Mouse (Mus musculus) liver, adult 2 months (tissue): ENCODE data around the gene Dnajc7. TPM values are rescaled to one million over a fixed set of nuclear protein-coding genes. Genes with fewer than 3 reads are reported as not detected.

ENCODE experiments used
- DNase-seq: peaks from one replicate; pipeline ENCODE4 v3.0.0-alpha.2; 2011; ENCODE audit warnings: low read depth, low spot score; ENCODE audit errors: extremely low read depth
- H3K27ac ChIP-seq: fragments of 200-500 bp; replicated peaks from 2 replicates; pipeline ENCODE4 v1.5.1; 2012; ENCODE audit warnings: low read depth, mild to moderate bottlenecking, control low read depth, inconsistent platforms, low read length; ENCODE audit not compliant: insufficient read depth
- H3K27me3 ChIP-seq: fragments of 200-500 bp; 2 replicates; pipeline ENCODE4 v1.6.1; 2012; ENCODE audit warnings: mild to moderate bottlenecking, moderate library complexity, low read length, inconsistent platforms; ENCODE audit not compliant: control insufficient read depth, insufficient read depth
- H3K36me3 ChIP-seq: fragments of 200-500 bp; 2 replicates; pipeline ENCODE4 v1.6.1; 2012; ENCODE audit warnings: low read length, inconsistent platforms; ENCODE audit not compliant: control insufficient read depth, insufficient read depth
- H3K4me1 ChIP-seq: fragments of 200-500 bp; 2 replicates; pipeline ENCODE4 v1.6.1; 2011; ENCODE audit warnings: low read length; ENCODE audit not compliant: control insufficient read depth, insufficient read depth
- H3K4me3 ChIP-seq: fragments of 200-500 bp; 2 replicates; pipeline ENCODE4 v1.5.1; 2011; ENCODE audit warnings: low read depth, mild to moderate bottlenecking, control low read depth, low read length, moderate library complexity; ENCODE audit not compliant: insufficient read depth
- H3K79me2 ChIP-seq: fragments of 200-500 bp; 2 replicates; pipeline ENCODE4 v1.6.1; 2012; ENCODE audit warnings: inconsistent platforms, mild to moderate bottlenecking, low read length, moderate library complexity; ENCODE audit not compliant: control insufficient read depth, insufficient read depth
- H3K9ac ChIP-seq: fragments of 200-500 bp; 2 replicates; pipeline ENCODE4 v1.6.1; 2012; ENCODE audit warnings: low read depth, mild to moderate bottlenecking, control low read depth, inconsistent platforms, low read length
- CTCF ChIP-seq: fragments of 200-500 bp; IDR thresholded peaks from 2 replicates; pipeline ENCODE4 v1.5.1; 2011; ENCODE audit warnings: low read depth, low read length, control low read depth
- POLR2A ChIP-seq: fragments of 200-500 bp; IDR thresholded peaks from 2 replicates; pipeline ENCODE4 v1.6.1; 2011; ENCODE audit warnings: low read length, control low read depth; ENCODE audit not compliant: insufficient read depth; ENCODE audit errors: extremely low read depth
- WGBS: fragments of 180-500 bp; shearing (Covaris S2); methylation state at CpG from one replicate; pipeline ENCODE4 v1.1.7; 2018; 5-methylcytosine and 5-hydroxymethylcytosine counted together
- polyA plus RNA-seq: library from polyadenylated mRNA; depleted of rRNA; stranded (reverse); fragments of >200 nt; gene quantifications from 2 replicates; pipeline ENCODE4 v1.2.3, GENCODE M21; 2012; rRNA removed
- total RNA-seq: library from RNA; depleted of rRNA; stranded (reverse); fragments of >200 nt; gene quantifications from 2 replicates; pipeline ENCODE4 v1.2.3, GENCODE M21; 2014; rRNA removed

The Dnajc7 gene
- total and polyA plus RNA-seq, 2 experiments = 16.1 to 44.7 TPM

- no peak for TF ChIP-seq CTCF
- TF ChIP-seq POLR2A = no peak
- H3K36me3 ChIP-seq = no peaks in the 10 kb centered on the region
- no peaks in the 10 kb centered on the region for H3K79me2 ChIP-seq
- peaks cover 6% of the 10 kb centered on the region for H3K4me1 ChIP-seq
- H3K27ac ChIP-seq = no peak overlapping the region
- no peaks in the 10 kb centered on the region for H3K27me3 ChIP-seq
- no peak overlapping the region for H3K9ac ChIP-seq
- DNase-seq = no peak
- 94% methylated on average over 6 of the region's 6 CpGs for WGBS
- H3K4me3 ChIP-seq = no peak overlapping the region
Observed at GRCm38 (mm10) chr11:100533871-100534270, 86.1 kb downstream of the Dnajc7 start.

Other genes starting within 250 kb of the Dnajc7 start
- 18.3 and 27.5 TPM in 2 replicates for gene Jup, start 222.4 kb downstream of the Dnajc7 start, total RNA-seq
- gene Jup, start 222.4 kb downstream of the Dnajc7 start, polyA plus RNA-seq = 69.5 and 86.0 TPM in 2 replicates
- 1.2 and 1.5 TPM in 2 replicates for gene P3h4, start 205.3 kb downstream of the Dnajc7 start, total RNA-seq
- 0.81 and 1.2 TPM in 2 replicates for gene P3h4, start 205.3 kb downstream of the Dnajc7 start, polyA plus RNA-seq
- gene Fkbp10, start 204.5 kb downstream of the Dnajc7 start, total RNA-seq = 0.74 and 1.1 TPM in 2 replicates
- 1.7 and 1.9 TPM in 2 replicates for gene Fkbp10, start 204.5 kb downstream of the Dnajc7 start, polyA plus RNA-seq
- gene Nt5c3b, start 178.4 kb downstream of the Dnajc7 start, total RNA-seq = 4.4 and 5.2 TPM in 2 replicates
- gene Nt5c3b, start 178.4 kb downstream of the Dnajc7 start, polyA plus RNA-seq = 3.9 and 4.8 TPM in 2 replicates
- 0.18 TPM in 1 of 2 replicates, not detected in the other for gene Klhl10, start 178.3 kb downstream of the Dnajc7 start, total RNA-seq
- 0.05 TPM in 1 of 2 replicates, not detected in the other for gene Klhl10, start 178.3 kb downstream of the Dnajc7 start, polyA plus RNA-seq
- gene Klhl11, start 147.4 kb downstream of the Dnajc7 start, total RNA-seq = 6.9 and 7.6 TPM in 2 replicates
- gene Klhl11, start 147.4 kb downstream of the Dnajc7 start, polyA plus RNA-seq = 1.1 and 1.6 TPM in 2 replicates
- gene Acly, start 92.2 kb downstream of the Dnajc7 start, total RNA-seq = 205 and 272 TPM in 2 replicates
- 118 and 124 TPM in 2 replicates for gene Acly, start 92.2 kb downstream of the Dnajc7 start, polyA plus RNA-seq
- 0.28 and 0.40 TPM in 2 replicates for gene Ttc25, start 74.6 kb downstream of the Dnajc7 start, total RNA-seq
- 0.04 and 0.05 TPM in 2 replicates for gene Ttc25, start 74.6 kb downstream of the Dnajc7 start, polyA plus RNA-seq
- gene Cnp, start 45.3 kb downstream of the Dnajc7 start, total RNA-seq = 10.1 and 11.6 TPM in 2 replicates
- 11.0 and 17.3 TPM in 2 replicates for gene Cnp, start 45.3 kb downstream of the Dnajc7 start, polyA plus RNA-seq
- 13.7 and 16.0 TPM in 2 replicates for gene Nkiras2, start 924 bp downstream of the Dnajc7 start, total RNA-seq
- 32.0 and 33.4 TPM in 2 replicates for gene Nkiras2, start 924 bp downstream of the Dnajc7 start, polyA plus RNA-seq
- not detected in 2 replicates for gene Zfp385c, start 72.3 kb upstream of the Dnajc7 start, total RNA-seq
- gene Zfp385c, start 72.3 kb upstream of the Dnajc7 start, polyA plus RNA-seq = not detected in 2 replicates
- 8.1 and 11.9 TPM in 2 replicates for gene Dhx58, start 84.1 kb upstream of the Dnajc7 start, total RNA-seq
- 9.2 and 16.3 TPM in 2 replicates for gene Dhx58, start 84.1 kb upstream of the Dnajc7 start, polyA plus RNA-seq
- gene Kat2a, start 92.3 kb upstream of the Dnajc7 start, total RNA-seq = 3.3 and 4.9 TPM in 2 replicates
- gene Kat2a, start 92.3 kb upstream of the Dnajc7 start, polyA plus RNA-seq = 16.1 and 18.9 TPM in 2 replicates
- not detected in 2 replicates for gene Hspb9, start 93.7 kb upstream of the Dnajc7 start, total RNA-seq
- not detected in 2 replicates for gene Hspb9, start 93.7 kb upstream of the Dnajc7 start, polyA plus RNA-seq
- gene Rab5c, start 118.0 kb upstream of the Dnajc7 start, total RNA-seq = 70.8 and 71.3 TPM in 2 replicates
- 140 and 149 TPM in 2 replicates for gene Rab5c, start 118.0 kb upstream of the Dnajc7 start, polyA plus RNA-seq
- gene Kcnh4, start 139.8 kb upstream of the Dnajc7 start, total RNA-seq = not detected in 2 replicates
- not detected in 2 replicates for gene Kcnh4, start 139.8 kb upstream of the Dnajc7 start, polyA plus RNA-seq
- not detected in 2 replicates for gene Hcrt, start 142.8 kb upstream of the Dnajc7 start, total RNA-seq
- gene Hcrt, start 142.8 kb upstream of the Dnajc7 start, polyA plus RNA-seq = not detected in 2 replicates
- 7.1 and 8.5 TPM in 2 replicates for gene Ghdc, start 150.8 kb upstream of the Dnajc7 start, total RNA-seq
- 17.0 and 17.5 TPM in 2 replicates for gene Ghdc, start 150.8 kb upstream of the Dnajc7 start, polyA plus RNA-seq
- 31.8 and 33.0 TPM in 2 replicates for gene Stat5b, start 230.6 kb upstream of the Dnajc7 start, total RNA-seq
- gene Stat5b, start 230.6 kb upstream of the Dnajc7 start, polyA plus RNA-seq = 32.0 and 35.2 TPM in 2 replicates
- 6.9 and 7.8 TPM in 2 replicates for gene Stat5a, start 239.2 kb upstream of the Dnajc7 start, total RNA-seq
- gene Stat5a, start 239.2 kb upstream of the Dnajc7 start, polyA plus RNA-seq = 15.0 and 18.0 TPM in 2 replicates